Mouse (Mus musculus): ENCODE data around the gene Cypt15. TPM values are rescaled to one million over a fixed set of nuclear protein-coding genes. Genes with fewer than 3 reads are reported as not detected.
"Not testable (repeated sequence)": the region's sequence is repeated elsewhere in the genome, so short reads cannot be mapped to it uniquely, and the experiment has no call there.

Cypt15 gene
- total RNA-seq (2021): not detected in 2 replicates
- long read RNA-seq, experiment 1: 0 reads
- long read RNA-seq, experiment 2: 0 reads

DNA sequence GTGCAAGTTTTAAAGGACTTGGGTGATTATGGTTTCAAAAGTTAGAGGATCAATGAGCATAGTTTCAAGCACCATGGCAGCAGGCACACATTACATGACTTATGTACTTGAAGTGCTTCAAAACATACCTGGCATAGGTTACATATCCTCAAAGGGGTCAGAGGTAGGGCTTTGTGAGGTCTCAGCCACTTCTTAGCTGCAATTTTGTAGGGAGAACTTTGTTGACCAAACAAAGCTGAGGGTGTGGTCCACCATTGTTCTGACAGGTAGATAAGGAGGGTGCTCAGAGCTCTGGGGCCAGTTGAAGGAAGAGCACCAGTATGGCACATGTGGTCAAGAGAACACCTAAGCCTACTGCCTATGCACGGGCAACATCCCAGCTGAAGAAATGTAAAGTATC lies at the start of gene Cypt15:
Cypt15 (plus strand) TSS at position 301 of the 400 bp plus-strand sequence.
- DNase-seq: not testable (repeated sequence)

DNA sequence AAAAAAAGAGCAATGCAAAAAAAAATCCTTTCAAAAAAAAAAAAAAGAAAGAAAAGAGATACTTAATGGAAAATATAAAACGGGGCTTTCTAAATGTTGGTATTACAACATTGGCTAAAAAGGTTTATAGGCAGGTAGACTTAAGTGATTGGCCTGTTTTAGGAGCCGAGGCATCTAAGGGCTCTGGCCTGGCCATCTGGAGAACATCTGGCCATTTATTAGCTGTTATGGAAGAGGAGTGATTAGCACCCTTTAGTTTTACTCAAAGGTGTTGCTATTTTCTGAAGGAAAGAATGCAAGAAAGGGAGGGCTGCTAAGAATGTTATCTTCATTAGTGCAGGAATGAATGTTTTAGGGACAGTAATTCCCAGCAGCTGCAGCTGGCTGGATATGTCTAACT lies 24.9 kb downstream of the Cypt15 start:
- DNase-seq: no peak

DNA sequence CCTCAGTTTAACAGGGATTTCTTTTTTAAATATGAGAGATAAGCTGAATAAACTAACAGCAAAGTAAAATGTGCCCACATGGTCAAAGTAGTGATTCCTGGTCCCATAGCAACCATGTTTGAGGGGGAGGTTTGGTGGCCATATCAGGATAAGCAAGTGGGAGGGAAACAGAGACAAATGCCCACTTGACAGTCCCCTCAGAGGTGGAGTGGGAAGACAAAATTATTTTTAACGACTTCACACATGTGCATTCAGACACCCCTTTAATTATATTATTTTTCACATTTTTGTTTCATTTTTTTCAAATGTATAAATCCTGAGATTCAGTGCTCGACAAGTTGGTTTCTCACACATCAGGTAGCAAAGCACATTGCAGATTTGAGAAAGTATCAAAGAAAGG lies 32.8 kb downstream of the Cypt15 start:
- DNase-seq: no peak

DNA sequence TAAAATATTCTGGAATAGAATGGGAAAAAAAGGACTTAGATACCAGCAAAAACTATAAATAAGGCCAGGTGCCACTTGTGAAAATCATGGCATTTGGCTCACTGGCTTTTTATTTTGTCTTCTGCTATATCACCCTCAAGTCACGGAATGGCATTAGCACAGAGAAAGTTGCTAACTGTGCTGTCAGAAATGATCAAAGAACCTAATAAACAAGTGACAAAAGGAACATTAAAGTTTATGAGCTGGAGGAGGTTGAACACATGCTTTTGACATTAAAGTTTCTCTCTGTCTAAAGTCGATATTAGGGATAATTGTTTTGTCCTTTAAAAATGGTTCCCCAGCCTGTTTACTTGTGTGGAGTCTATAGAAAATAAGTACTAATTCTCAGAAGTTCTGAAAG lies 37.7 kb downstream of the Cypt15 start:
- DNase-seq: no peak
